Mouse (Mus musculus): ENCODE results near the gene Dtx3.
"Not testable (repeated sequence)": the region's sequence is repeated elsewhere in the genome, so short reads cannot be mapped to it uniquely, and the experiment has no call there.

The Dtx3 gene

DNA sequence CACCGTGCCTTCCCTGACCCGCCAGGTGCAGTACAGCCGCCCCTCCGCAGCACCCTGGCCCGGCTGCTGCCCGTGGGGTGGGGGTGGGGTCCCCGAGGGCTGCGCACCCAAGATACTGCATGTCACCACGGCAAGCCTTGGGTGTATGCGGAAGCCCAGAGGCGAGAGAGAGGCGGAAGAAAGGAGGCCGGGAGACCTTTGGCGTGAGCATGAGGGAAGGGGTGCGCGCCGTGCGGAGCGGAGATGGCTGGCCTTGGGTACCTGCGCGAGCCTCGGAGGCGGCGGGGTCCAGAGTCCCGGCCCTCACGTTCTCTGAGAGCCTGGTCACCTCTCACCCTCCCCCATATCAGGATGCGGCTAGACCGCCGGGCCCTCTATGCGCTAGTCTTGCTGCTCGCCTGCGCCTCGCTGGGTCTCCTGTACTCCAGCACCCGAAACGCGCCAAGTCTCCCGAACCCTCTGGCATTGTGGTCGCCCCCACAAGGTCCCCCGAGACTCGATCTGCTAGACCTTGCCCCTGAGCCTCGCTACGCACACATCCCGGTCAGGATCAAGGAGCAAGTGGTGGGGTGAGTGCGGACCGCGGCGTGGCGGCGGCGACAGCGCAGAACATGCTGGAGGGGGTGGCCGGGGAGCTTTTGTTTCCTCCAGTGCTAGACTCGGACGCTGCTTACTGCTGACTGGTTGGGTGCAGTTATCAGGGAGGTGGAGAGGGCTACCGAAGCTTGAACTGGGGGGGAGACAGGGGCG is 29.7 kb downstream of the Dtx3 start:
- no peak for DNase-seq (ENCODE audit: low read depth)

DNA sequence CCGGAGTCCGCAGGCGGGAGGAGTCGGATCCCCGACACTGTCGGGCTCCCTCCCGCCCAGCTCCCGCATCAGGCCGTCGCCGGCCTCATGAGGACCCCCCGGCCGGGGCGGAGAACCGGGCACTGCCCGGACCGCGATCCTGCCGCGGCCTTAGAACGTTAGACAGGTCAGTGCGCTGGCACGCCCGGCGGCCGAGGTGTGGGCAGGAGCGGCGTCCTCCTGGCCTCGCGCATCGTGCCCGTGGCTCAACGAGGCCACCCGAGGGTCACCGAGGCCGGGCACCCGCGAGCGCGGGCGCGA is 30.2 kb downstream of the Dtx3 start:
- peak; percentile 42 for DNase-seq (ENCODE audit: low read depth)

DNA sequence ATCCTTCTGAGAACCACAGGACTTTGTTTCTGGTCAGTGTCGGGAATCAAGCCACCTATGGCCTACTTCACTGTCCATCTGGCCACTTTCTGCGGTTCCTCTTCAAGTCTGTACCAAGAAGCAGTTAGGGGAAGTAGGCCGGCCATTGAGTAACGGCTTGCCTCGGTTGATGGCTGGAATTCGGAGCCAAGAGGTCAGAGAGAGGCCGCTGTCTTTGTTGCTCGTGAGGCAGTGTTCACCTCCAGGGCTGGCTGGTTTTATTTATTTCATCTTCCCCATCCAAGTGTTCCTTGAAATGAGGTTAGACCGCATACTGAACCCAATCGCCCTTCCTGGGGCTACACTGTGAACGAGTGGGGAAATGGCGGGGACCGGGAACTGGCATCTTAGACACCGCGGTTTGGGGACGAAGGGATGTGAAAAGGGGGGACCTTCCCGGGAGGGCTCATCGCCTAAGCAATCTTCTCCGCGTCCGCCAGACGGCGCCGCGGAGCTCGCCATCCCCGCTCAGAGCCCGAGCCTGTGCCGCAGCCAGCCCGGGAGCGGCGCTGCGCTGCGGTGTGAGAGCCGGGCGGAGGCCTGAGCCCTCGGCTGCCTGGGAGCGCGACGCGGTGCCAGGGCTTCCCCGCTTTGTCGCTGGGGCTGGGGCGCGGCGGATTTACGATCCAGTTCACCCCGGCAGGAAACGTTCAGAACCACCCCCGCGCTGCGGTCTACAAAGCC is 30.7 kb downstream of the Dtx3 start, which contains the start of gene B4galnt1:
B4galnt1 (plus strand) TSS at position 595 of the 723 bp plus-strand sequence.
- DNase-seq (ENCODE audit: low read depth): peak; percentile 70

DNA sequence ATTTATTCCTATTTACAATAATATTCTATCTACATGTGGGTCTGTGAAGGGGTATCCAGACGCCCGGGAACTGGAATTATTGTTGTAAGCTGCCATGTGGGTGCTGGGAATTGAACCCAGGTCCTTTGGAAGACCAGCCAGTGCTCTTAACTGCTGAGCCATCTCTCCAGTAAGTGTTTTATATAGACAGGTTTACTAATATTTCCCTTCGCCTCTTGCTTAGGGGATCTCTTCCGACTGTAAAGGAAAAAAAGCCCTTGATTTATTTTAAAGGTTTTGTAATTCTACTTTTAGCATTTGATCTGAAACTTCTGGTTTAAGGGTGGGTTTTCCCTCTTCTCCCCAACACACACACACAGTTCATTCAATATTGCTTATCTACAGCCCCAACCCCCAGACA is 31.3 kb downstream of the Dtx3 start:
- DNase-seq (ENCODE audit: low read depth): no peak

DNA sequence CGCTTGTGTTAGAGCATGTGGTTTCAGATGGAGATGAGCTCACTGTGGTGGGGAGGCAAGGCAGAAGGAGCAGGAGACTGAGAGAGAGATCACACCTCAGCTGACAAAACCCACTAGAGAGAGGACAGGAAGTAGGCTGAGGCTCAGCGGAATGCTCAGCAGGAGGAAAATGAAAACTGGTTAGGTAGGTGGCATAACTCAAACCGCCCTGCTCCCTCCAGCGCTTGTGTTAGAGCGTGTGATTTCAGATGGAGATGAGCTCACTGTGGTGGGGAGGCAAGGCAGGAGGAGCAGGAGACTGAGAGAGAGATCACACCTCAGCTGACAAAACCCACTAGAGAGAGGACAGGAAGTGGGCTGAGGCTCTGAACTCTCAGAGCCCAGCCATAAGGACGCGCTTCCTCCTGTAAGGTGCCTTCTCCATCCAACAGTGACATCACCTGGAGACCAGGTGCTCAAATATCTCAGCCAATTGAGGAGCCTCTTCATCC is 32.7 kb downstream of the Dtx3 start:
- DNase-seq (ENCODE audit: low read depth): not testable (repeated sequence)

DNA sequence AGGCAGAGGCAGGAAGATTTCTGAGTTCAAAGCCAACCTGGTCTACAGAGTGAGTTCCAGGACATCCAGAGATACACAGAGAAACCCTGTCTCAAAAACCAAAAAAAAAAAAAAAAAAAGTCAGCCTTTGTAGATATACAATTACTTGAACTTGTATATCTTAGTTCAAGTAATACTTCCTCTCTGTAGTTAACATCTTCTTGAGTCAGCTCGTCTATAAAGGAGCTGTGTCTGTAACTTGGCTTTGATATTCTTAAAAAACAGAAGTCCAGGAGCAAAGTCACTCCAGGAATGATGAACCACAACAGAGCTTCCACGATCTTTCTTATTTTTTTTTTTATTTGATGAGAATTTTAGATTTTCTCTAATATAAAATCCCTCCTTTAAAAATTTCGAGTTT is 34.8 kb downstream of the Dtx3 start:
- DNase-seq (ENCODE audit: low read depth): no peak

DNA sequence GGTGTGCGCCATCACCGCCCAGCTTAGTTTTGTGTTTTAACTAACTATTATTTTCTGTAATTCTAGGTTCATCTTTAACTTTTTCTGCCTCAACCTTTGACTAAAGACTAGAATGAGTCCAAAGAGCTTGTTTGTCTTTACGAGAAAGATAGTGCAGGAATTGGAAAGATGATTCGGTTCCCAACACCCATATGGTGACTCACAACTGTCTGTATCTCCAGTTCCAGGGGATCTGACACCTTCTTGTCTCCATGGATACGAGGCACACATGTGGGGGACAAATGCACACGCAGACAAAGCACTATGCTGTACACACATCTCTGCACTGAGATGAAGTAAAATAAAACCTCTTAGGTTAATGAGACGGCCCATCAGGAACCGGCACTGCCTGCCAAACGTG is 35.4 kb downstream of the Dtx3 start:
- no peak for DNase-seq (ENCODE audit: low read depth)

DNA sequence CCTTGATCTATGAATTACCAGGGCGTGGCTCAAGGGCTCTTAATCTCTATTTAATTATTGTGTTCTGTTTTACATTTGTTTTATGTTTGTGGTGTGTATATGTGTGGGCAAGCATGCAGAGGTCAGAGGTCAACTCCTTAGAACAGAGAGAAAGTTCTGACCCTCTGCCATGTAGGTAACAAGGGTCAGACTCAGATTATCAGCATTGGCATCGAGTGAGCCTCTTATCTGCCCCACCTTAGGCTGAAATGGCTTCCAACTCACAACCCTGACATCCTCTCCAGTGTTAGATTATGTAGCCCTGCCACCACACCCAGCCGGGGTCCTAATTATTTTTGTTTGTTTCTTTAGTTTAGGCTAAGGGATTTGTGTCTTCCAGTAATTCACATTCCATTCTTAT is 37.1 kb downstream of the Dtx3 start:
- DNase-seq (ENCODE audit: low read depth): no peak

DNA sequence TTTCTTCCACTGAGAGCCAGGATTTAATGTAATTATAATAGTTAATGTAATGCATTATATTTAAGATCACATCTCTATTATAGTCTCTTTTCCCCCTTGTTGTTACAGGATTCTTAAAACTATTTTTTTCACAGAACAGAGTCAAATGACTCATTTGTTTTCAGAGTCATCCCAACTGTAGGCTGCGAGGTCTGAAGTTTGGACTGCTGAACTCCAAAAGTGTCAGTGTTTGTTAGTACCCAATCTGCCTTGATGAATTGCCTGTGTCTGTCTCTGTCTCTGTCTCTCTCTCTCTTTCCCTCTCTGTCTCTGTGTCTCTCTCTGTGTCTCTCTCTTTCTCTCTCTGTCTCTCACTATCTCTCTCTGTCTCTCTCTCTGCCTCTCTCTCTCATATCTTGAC is 39.0 kb downstream of the Dtx3 start:
- no peak for DNase-seq (ENCODE audit: low read depth)

DNA sequence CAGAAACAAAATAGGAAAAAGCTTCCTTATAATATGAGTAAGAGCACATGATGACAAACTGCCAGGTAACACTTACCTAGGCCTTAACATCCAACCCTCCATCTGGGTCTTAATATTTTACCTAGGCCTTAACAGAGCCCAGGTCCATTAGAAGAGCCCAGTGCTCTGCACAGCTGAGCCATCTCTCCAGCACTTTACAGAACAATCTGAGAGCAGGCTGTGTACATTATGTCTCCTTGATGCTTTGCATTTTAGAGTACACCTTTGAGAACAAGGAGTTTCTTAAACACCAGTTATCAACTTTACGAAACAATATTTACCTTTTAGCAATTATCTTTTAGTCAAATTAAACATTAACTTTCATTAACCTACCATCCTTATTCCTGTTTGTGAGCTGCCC is 39.4 kb downstream of the Dtx3 start:
- no peak for DNase-seq (ENCODE audit: low read depth)

DNA sequence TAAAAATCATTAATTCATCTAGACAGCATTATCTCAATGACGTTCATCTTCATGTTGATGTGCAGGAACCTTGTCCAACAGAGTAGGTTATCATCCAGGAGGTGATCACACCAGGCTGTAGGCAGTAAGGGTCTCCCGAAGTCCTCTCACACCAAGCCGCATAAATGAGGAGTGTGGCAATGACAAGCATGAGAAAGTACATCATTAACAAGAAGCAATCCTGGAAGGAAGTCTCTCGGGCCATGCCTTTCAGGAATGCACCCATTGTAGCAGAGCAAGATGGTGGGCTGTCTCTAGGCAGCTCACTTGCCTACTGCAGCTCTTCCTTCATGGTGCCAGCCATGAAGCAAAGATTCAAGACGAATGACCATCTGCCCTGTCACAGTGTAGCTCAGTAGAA is 40.9 kb downstream of the Dtx3 start:
- no peak for DNase-seq (ENCODE audit: low read depth)

DNA sequence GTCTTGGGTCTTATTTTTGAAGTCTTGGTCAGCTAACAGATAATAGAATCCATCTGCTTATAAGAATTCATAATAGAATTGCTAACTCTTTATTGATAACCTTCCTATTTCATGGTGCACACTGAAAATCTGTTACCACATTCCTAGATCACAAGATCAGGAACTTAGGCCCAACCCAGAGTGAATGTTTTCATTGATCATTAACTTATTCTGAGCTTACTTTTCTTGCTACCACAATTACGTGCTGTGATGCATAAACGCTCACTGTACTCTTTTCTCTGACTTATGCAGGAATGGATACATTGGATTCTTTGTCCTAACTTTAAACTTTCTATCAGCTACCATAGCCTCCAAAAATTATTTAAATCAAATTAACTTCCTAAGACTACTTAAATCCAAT is 41.3 kb downstream of the Dtx3 start:
- no peak for DNase-seq (ENCODE audit: low read depth)

DNA sequence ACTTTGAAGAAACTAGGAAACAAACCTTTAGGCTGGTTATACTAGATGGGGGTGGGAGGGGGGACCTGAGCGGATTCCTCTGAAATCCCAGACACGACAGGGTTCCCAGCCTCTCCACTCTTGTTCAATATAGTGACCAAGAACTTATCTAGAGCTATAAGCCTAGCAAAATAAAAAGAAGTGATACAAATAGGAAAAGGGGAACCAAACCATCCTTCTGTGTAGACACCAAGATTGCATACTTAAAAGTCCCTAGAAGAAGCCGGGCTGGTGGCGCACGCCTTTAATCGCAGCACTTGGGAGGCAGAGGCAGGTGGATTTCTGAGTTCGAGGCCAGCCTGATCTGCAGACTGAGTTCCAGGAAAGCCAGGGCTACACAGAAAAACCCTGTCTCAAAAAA is 42.2 kb downstream of the Dtx3 start:
- no peak for DNase-seq (ENCODE audit: low read depth)

DNA sequence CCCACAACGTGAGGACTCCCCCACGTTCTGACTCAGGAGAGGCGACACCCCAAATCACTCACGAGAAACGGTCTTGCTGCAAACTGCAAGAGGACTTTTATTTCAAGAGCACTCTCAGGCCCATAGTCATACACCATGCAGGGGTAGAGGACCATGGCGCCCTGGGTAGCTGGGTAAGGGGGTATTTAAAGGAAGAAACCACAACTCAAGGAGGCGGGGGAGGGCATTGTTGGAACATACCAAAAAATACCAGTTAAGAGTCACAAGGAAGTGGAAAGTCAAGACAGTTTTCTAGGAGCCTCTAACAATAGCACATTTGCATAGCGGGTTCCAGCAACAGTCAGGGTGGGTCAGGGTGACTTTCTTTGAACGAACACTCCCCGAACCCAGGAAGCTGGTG is 43.0 kb downstream of the Dtx3 start:
- not testable (repeated sequence) for DNase-seq (ENCODE audit: low read depth)

DNA sequence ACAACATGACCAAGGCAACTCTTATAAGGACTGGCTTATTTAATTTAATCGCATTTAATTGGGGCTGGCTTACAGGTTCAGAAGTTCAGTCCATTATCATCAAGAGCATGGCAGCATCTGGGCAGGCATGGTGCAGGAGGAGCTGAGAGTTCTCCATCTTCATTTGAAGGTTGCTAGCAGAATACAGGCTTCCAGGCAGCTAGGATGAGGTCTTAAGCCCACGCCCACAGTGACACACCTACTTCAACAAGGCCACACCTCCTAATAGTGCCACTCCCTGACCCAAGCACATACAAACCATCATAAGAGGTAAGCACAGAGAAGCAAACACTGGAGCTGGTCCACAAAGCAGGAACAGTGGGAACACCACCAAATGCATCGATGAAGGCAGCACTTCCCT is 44.3 kb downstream of the Dtx3 start:
- DNase-seq (ENCODE audit: low read depth): not testable (repeated sequence)

DNA sequence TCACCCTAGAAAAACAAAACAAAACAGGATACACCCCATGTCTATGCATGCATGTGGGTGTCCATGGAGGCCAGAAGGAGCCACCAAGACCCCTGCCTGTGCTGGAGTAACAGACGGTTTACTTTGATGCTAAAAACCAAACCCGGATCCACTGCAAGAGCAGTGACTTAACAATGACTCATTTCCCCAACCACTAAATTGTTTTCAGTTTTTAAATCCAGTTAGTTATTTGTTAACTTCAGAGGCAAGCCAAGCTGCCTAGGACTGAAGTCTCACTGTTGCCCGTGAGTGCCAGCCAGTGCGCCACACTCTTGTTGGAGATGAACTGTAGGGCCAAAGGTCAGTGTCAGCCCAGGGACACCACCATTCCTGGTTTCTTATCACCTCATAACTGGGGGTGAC is 45.1 kb downstream of the Dtx3 start:
- no peak for DNase-seq (ENCODE audit: low read depth)

DNA sequence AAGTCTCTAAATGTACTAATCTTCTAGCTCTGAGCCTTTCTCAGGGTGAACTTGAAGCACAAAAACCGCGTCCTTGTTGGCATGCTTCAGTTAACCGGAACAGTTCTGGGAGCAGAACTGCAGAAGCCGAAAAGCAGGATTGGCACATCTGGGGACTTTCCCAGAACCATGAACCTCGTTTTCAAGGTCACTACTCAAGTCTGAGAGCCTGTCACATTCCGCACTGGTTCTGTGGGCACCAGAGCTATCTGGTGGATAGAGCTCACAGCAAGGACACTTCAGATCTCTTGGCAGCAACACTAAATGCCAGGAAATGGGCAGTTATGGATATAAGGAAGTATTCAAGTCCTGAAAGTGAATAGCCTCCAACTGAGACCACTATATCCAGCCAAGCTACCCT is 48.4 kb downstream of the Dtx3 start:
- no peak for DNase-seq (ENCODE audit: low read depth)

DNA sequence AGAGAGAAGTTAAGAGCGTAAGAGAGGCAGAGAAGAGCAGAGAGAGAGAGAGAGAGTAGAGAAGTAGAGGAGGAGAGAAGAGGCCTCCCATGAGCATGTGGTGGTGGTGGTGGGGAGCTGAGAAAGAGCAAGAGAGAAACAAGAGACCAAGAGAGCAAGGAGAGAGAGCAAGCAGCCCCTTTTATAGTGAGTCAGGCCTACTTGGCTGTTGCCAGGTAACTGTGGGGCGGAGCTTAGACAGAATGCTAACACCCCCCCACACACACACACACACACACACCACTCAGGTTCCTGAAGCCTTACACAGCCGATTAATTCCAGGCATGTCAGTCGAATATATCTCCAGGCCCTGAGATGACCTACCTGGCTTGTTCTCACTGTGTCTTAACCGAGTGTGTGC is 50.2 kb downstream of the Dtx3 start:
- DNase-seq (ENCODE audit: low read depth): no peak

DNA sequence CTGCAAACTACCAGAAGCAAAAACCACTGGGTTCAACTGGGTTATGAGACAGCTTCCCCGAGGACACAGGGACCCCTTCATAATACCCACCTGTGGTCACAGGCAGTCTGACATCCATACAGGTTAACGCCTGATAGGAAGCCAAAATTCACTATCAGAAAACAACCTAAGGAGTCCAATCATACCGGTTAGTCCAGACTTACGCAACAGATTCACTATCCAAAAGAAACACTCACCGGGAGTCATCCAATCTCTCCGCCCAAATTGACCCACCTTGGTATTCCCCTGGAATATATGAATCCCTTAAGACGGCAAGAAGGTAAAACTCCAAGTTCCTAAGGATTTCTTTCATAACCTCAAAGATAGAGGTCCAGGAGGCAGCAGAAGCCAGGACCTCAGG is 51.0 kb downstream of the Dtx3 start:
- no peak for DNase-seq (ENCODE audit: low read depth)

DNA sequence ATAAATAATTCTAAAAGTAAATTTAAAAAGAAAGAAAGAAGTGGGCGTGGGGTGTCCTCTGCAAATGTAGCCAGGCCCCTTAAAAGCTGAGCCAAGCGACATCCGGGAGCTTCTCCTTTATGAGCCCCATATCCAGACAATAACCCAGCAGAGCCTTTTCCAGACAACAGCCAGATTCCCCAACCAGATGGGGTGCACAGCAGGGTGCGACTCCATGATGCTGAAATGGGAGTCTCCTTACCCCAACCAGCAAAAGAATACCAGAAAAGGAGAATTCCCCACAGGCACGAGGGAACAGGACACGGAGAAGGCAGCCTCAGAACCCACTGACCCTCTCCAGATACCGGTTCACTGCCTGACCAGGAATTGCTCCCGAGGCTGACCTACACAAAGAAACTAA is 52.3 kb downstream of the Dtx3 start:
- no peak for DNase-seq (ENCODE audit: low read depth)

DNA sequence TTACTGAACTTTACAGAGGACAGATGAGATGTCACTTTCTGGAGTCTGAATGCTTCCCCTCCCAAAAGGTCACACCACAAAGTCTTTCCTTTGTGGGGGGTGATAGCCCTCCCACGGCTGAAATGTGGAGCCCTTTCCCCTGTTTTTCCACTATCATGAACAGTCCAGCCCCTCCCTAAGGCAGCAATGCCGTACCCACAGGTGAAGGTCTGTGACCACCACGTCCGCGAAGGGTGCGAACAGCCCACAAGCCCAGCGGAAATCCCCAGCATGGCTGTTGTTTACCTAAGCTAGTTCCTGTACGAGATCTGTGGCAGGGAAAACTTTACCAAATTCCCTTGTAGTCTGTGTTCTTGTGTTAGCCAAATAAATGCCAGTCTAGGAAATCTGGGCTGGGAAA is 54.0 kb downstream of the Dtx3 start:
- DNase-seq (ENCODE audit: low read depth): no peak

DNA sequence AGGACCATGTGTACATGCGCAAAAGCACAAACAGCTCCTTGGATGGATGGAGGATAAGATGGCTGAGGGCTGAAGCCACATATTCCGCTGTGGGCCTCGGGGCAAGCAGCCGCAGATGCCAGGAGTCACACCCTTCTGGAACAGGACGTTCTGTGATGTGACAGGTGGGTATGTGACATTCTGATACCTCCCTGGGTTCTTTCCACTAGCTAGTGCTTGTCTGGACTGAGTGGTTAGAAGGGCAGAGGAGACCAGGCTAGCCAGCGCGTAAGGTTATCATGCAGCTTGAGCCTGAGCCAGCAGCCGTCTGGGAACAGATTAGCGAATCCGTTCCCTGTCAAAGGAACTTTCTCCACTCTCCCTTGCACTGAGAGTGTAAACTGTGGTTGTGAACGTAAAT is 54.6 kb downstream of the Dtx3 start:
- no peak for DNase-seq (ENCODE audit: low read depth)

Data from c-Kit-positive CD71-negative TER-119-negative erythroid progenitor cells, embryonic 14.5 days (primary cell).